Mouse (Mus musculus): ENCODE results near the gene Riok2. TPM values are rescaled to one million over a fixed set of nuclear protein-coding genes. Genes with fewer than 3 reads are reported as not detected.

Gene Riok2
- polyA plus RNA-seq, 1 experiment from 2014 or later = 29.3 TPM

DNA sequence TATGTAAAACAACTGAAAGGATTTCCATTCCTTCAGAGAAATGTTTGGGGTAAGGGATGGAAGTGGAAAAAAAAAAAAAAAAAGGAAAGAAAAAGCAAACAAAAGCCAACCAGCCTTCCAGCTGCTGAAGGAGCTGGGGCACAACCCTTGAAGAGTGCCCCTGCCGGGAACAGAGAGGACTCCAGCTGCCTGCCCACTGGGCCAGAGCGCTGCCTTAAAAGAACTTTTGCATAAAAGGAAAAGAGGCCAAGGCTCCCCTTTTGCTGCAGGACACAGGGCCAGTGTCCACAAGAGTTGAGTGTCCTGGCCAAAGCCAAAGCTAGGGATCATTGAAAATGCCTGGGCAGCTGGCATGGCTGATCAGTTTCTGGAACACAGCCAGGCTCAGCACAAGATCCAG, 35.5 kb downstream of the Riok2 start:
- H3K4me1 ChIP-seq = peaks cover 43% of the 10 kb centered on the region
- WGBS = 4% methylated on average over 2 of the region's 2 CpGs
- H3K9ac ChIP-seq = no peak overlapping the region
- no peaks in the 10 kb centered on the region for H3K9me3 ChIP-seq (replicated peaks)
- peak; percentile 66; the same call in 1 of the 2 replicates for ATAC-seq
- peak overlapping the region; percentile 42 for H3K4me2 ChIP-seq
- peaks cover 4% of the 10 kb centered on the region; the same call in 1 of the 2 replicates for H3K36me3 ChIP-seq (ENCODE audit: poor library complexity, severe bottlenecking)
- H3K27ac ChIP-seq = peak overlapping the region; percentile 78
- H3K4me3 ChIP-seq = no peak overlapping the region
- no peaks in the 10 kb centered on the region for H3K27me3 ChIP-seq

- ATAC-seq = peak; percentile 33; the same call in 1 of the 2 replicates
- Histone ChIP-seq H3K9me3 (replicated peaks) (no peaks in the 10 kb centered on the region), H3K9ac (no peak overlapping the region), H3K4me1 (peaks cover 27% of the 10 kb centered on the region), H3K27me3 (no peaks in the 10 kb centered on the region), H3K27ac (no peak overlapping the region), H3K4me3 (no peak overlapping the region), H3K36me3 (ENCODE audit: poor library complexity, severe bottlenecking) (peaks cover 4% of the 10 kb centered on the region; the same call in 1 of the 2 replicates), H3K4me2 (no peak overlapping the region)
- WGBS = 47% methylated on average over 2 of the region's 2 CpGs
These were observed 37.3 kb downstream of the Riok2 start for GRCm38 (mm10) chr17:17411443-17411842.

DNA sequence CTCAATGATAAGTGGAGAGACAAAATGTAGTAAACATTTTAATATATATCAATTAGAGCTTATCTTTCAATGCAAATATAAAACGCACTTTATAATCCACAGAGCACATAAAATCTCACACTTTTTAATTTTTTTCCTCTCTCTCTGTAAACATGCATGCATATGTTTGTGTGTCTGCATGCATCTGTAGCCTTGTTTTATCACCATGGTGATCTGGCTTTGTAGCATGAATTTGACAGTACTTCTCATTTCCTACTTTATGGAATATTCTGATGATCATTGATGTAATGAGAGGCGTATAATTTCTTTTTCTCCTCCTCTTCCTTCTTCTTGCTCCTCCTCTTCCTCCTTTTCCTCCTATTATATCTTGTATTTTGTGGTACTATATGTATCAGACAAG, 38.1 kb downstream of the Riok2 start:
- H3K27me3 ChIP-seq = no peaks in the 10 kb centered on the region
- no peak overlapping the region for H3K4me3 ChIP-seq
- H3K36me3 ChIP-seq (ENCODE audit: poor library complexity, severe bottlenecking) = peaks cover 4% of the 10 kb centered on the region; the same call in 1 of the 2 replicates
- H3K4me1 ChIP-seq = peaks cover 27% of the 10 kb centered on the region
- H3K9ac ChIP-seq = no peak overlapping the region
- H3K4me2 ChIP-seq = no peak overlapping the region
- WGBS = 87% methylated on average over 2 of the region's 2 CpGs
- no peaks in the 10 kb centered on the region for H3K9me3 ChIP-seq (replicated peaks)
- no peak overlapping the region for H3K27ac ChIP-seq
- no peak for ATAC-seq

DNA sequence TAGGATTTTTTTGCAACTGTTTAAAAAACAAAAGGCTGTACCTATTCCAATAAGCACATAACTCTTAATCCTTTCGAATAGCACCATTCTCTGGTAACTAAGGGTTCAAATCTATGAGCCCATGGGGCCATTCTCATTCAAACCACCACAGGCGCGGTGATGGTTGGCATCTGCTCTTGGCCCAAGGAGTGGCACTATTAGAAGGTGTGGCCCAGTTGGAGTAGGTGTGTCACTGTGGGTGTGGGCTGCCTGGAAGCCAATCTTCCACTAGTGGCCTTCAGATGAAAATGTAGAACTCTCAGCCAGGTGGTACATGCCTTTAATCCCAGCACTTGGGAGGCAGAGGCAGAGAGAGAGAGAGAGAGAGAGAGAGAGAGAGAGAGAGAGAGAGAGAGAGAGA, 40.1 kb downstream of the Riok2 start:
- WGBS = 92% methylated on average over 3 of the region's 3 CpGs
- Histone ChIP-seq H3K27ac (no peak overlapping the region), H3K27me3 (no peaks in the 10 kb centered on the region)

GRCm38 (mm10) chr17:17424609-17425307, 50.6 kb downstream of the Riok2 start:
- Histone ChIP-seq H3K9ac (no peak overlapping the region), H3K4me2 (no peak overlapping the region), H3K36me3 (ENCODE audit: poor library complexity, severe bottlenecking) (peaks cover 4% of the 10 kb centered on the region; the same call in 1 of the 2 replicates), H3K4me3 (no peak overlapping the region), H3K27me3 (no peaks in the 10 kb centered on the region), H3K4me1 (peaks cover 8% of the 10 kb centered on the region), H3K27ac (0 out of 2 replicates have a peak overlapping the region, but pooled peaks have one; percentile 51), H3K9me3 (replicated peaks) (no peaks in the 10 kb centered on the region)
- WGBS = 14% methylated on average over 4 of the region's 4 CpGs
- peak; percentile 53; the same call in 1 of the 2 replicates for ATAC-seq

More for the DNA sequence above, 40.1 kb downstream of the Riok2 start:
- H3K4me1 ChIP-seq = peaks cover 15% of the 10 kb centered on the region
- H3K9ac ChIP-seq = no peak overlapping the region
- no peak for ATAC-seq
- H3K36me3 ChIP-seq (ENCODE audit: poor library complexity, severe bottlenecking) = peaks cover 8% of the 10 kb centered on the region; the same call in 1 of the 2 replicates
- no peak overlapping the region for H3K4me2 ChIP-seq
- no peak overlapping the region for H3K4me3 ChIP-seq
- no peaks in the 10 kb centered on the region for H3K9me3 ChIP-seq (replicated peaks)

DNA sequence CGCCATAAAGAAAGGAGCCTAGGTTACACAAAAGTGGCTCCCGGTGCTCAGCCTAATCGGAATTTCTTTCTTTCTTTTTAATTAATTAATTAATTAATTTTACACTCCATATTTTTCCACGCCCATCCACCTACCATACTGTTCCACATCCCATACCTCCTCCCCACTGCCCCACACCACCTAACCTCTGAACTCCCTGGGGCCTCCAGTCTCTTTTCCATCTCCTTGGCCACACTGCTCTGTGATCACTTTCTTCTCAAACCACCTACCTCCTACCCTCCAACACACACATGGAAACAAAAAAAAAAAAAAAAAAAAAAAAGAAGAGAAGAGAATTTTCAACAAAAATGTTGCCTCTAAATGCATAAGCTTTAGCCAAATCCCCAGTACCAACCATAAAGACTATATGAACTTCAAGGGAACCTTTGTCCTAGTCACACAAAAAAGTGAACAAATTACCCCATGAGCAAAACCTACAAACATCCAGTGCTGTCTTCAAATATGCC, 51.3 kb downstream of the Riok2 start:
- Histone ChIP-seq H3K4me3 (no peak overlapping the region), H3K9ac (no peak overlapping the region)
- 5% methylated on average over 4 of the region's 4 CpGs for WGBS

DNA sequence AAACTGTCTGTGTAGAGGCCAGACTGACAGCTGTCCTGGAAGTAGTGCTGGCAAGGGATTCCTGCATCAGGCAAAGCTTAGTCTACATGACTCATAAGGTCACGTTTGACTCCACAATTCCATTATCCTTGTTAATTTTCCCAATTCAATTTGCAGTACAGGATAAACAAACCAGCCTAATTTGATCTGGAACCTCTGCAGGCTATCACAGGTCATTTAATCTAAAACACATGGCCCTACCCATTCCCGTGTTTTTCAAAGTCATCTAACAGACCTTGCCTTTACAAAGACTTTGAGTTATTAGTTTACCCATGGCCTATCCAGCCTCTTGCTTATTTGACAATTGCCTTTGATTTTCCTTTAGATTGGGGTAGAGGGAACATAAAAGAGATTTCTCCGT, 51.8 kb downstream of the Riok2 start:
- WGBS = 57% methylated on average over 3 of the region's 3 CpGs
- H3K27me3 ChIP-seq = no peaks in the 10 kb centered on the region
- H3K36me3 ChIP-seq (ENCODE audit: poor library complexity, severe bottlenecking) = peaks cover 10% of the 10 kb centered on the region; the same call in 1 of the 2 replicates
- no peaks in the 10 kb centered on the region for H3K9me3 ChIP-seq (replicated peaks)
- no peak overlapping the region for H3K27ac ChIP-seq
- peaks cover 8% of the 10 kb centered on the region for H3K4me1 ChIP-seq
- H3K4me3 ChIP-seq = no peak overlapping the region
- no peak overlapping the region for H3K9ac ChIP-seq
- no peak overlapping the region for H3K4me2 ChIP-seq
- ATAC-seq = no peak

More for the DNA sequence above, 51.3 kb downstream of the Riok2 start:
- Histone ChIP-seq H3K36me3 (ENCODE audit: poor library complexity, severe bottlenecking) (peaks cover 7% of the 10 kb centered on the region; the same call in 1 of the 2 replicates), H3K4me2 (no peak overlapping the region), H3K9me3 (replicated peaks) (no peaks in the 10 kb centered on the region), H3K27ac (no peak overlapping the region), H3K4me1 (peaks cover 8% of the 10 kb centered on the region), H3K27me3 (no peaks in the 10 kb centered on the region)
- ATAC-seq = peak; percentile 51; the same call in 1 of the 2 replicates

DNA sequence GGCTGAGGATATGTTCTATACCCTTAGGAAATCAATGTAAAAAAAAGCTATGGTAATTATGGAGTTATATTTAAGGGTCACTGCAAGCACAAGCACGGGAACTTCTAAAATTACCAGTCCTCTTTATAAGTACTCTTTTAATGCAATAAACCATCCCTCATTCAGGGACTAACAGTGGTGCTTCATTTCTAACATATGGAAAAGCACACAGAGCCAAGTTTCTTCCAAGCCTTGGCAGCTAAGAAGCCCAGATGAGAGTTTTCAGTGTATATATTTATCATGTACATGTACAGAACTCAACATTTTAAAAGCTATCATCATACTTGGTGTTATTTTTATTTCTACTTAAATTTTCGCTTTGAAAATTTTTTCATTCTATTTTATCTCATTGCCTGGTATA, 54.8 kb downstream of the Riok2 start:
- ATAC-seq = no peak
- Histone ChIP-seq H3K4me1 (peaks cover 13% of the 10 kb centered on the region), H3K9ac (no peak overlapping the region), H3K36me3 (ENCODE audit: poor library complexity, severe bottlenecking) (peaks cover 16% of the 10 kb centered on the region), H3K4me3 (no peak overlapping the region), H3K9me3 (replicated peaks) (no peaks in the 10 kb centered on the region), H3K4me2 (no peak overlapping the region), H3K27me3 (no peaks in the 10 kb centered on the region), H3K27ac (no peak overlapping the region)
- 87% methylated on average over 2 of the region's 2 CpGs for WGBS

DNA sequence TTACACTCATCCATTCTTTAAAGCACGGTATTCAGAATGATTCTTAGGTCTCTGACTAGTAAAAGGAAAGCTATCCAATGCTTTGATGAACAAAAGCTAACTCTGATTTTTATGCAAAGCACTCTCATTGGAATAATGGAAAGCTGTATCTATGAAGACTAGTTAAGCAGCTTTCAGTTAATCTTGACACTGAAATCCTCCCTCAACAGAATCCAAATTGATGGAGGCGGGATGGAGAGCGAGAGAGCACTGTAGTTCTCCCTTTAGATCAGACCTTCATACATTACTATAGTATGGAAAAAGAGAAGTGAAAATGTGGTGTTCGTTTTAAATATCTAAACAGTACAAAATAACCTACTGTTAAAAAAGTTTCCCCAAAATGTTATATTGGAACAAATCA, 59.6 kb downstream of the Riok2 start:
- H3K36me3 ChIP-seq (ENCODE audit: poor library complexity, severe bottlenecking) = peaks cover 12% of the 10 kb centered on the region
- H3K4me2 ChIP-seq = no peak overlapping the region
- H3K4me3 ChIP-seq = no peak overlapping the region
- 0 out of 2 replicates have a peak, but pooled peaks cover 5% of the 10 kb centered on the region for H3K4me1 ChIP-seq
- H3K9me3 ChIP-seq (replicated peaks) = no peaks in the 10 kb centered on the region
- ATAC-seq = no peak
- H3K27me3 ChIP-seq = no peaks in the 10 kb centered on the region
- no peak overlapping the region for H3K27ac ChIP-seq
- WGBS = 45% methylated on average over 4 of the region's 4 CpGs
- no peak overlapping the region for H3K9ac ChIP-seq

DNA sequence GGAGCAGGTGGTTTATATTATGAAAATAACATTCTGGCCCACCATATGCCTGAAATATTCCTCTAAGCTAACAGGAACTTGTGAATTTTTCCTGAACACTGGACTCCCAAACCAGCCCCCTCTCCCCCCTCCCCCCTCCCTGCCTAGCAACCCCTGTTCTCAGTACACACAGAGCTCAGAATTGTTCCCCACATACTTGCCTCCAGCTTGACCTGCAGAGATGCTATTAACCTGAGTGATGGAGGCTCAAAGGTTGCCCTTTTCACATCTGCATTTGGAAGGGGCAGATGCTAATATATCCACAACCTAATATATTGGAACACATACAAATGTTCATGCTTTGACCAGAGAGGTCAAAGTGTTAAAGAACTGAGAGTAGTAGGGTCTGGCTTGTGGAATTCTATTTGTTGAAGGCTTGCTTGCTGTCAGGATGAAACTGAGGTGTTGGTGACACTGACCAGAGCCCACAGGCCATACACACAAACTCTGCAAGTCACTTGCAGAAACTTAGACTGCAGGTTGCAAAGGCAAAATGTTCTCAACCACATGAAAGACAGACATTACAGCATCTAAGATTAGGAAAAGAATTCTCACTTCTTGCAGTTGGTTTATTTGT, 64.6 kb downstream of the Riok2 start:
- no peak for ATAC-seq
- H3K4me2 ChIP-seq = no peak overlapping the region
- no peaks in the 10 kb centered on the region for H3K27me3 ChIP-seq
- peaks cover 3% of the 10 kb centered on the region; the same call in 1 of the 2 replicates for H3K36me3 ChIP-seq (ENCODE audit: poor library complexity, severe bottlenecking)
- no peak overlapping the region for H3K27ac ChIP-seq
- H3K9me3 ChIP-seq (replicated peaks) = no peaks in the 10 kb centered on the region
- no peak overlapping the region for H3K4me3 ChIP-seq
- H3K4me1 ChIP-seq = peaks cover 12% of the 10 kb centered on the region
- H3K9ac ChIP-seq = no peak overlapping the region

- Histone ChIP-seq H3K27me3 (no peaks in the 10 kb centered on the region), H3K27ac (peak overlapping the region; percentile 57), H3K9me3 (replicated peaks) (no peaks in the 10 kb centered on the region), H3K4me2 (no peak overlapping the region; the same call in 1 of the 2 replicates), H3K4me3 (no peak overlapping the region), H3K36me3 (ENCODE audit: poor library complexity, severe bottlenecking) (peaks cover 19% of the 10 kb centered on the region; the same call in 1 of the 2 replicates), H3K9ac (no peak overlapping the region), H3K4me1 (peaks cover 11% of the 10 kb centered on the region)
- peak; percentile 57; the same call in 1 of the 2 replicates for ATAC-seq
- WGBS = 5% methylated on average over 4 of the region's 4 CpGs
These were observed 67.9 kb downstream of the Riok2 start for GRCm38 (mm10) chr17:17441876-17442498.

Measured in forebrain, embryonic 13.5 days (tissue).